Mouse (Mus musculus): ENCODE data around the gene Adh4. TPM values are rescaled to one million over a fixed set of nuclear protein-coding genes. Genes with fewer than 3 reads are reported as not detected.

Adh4 gene
- polyA plus RNA-seq, 2 experiments: not detected

GRCm38 (mm10) chr3:138409585-138409984, 5.7 kb upstream of the Adh4 start:
- ATAC-seq (ENCODE audit: low FRiP score, low read depth) (no peak), DNase-seq (ENCODE audit: low spot score) (no peak)
- 80% methylated on average over 1 of the region's 1 CpGs for WGBS
- Histone ChIP-seq H3K9ac (ENCODE audit: low read depth, low read length, severe bottlenecking) (no peak overlapping the region), H3K36me3 (ENCODE audit: control insufficient read depth, insufficient read depth, low read length) (no peaks in the 10 kb centered on the region), H3K9me3 (ENCODE audit: control insufficient read depth, low read length) (no peaks in the 10 kb centered on the region), H3K4me3 (replicated peaks; ENCODE audit: low read length) (no peak overlapping the region), H3K27ac (replicated peaks; ENCODE audit: low read depth, low read length) (no peak overlapping the region), H3K4me1 (ENCODE audit: control insufficient read depth, insufficient read depth, low read length) (no peaks in the 10 kb centered on the region), H3K27me3 (ENCODE audit: control insufficient read depth, insufficient read depth, low read length) (no peaks in the 10 kb centered on the region), H3K4me2 (replicated peaks; ENCODE audit: low read depth, low read length, severe bottlenecking) (no peak overlapping the region)
- TF ChIP-seq POLR2A (IDR thresholded peaks at IDR 0.05; ENCODE audit: borderline replicate concordance, extremely low read depth, insufficient read depth, insufficient read length): no peak

- Histone ChIP-seq H3K4me3 (replicated peaks; ENCODE audit: low read length) (no peak overlapping the region), H3K4me1 (ENCODE audit: control insufficient read depth, insufficient read depth, low read length) (no peaks in the 10 kb centered on the region), H3K27ac (replicated peaks; ENCODE audit: low read depth, low read length) (no peak overlapping the region), H3K36me3 (ENCODE audit: control insufficient read depth, insufficient read depth, low read length) (no peaks in the 10 kb centered on the region), H3K9ac (ENCODE audit: low read depth, low read length, severe bottlenecking) (no peak overlapping the region), H3K9me3 (ENCODE audit: control insufficient read depth, low read length) (no peaks in the 10 kb centered on the region), H3K4me2 (replicated peaks; ENCODE audit: low read depth, low read length, severe bottlenecking) (no peak overlapping the region), H3K27me3 (ENCODE audit: control insufficient read depth, insufficient read depth, low read length) (no peaks in the 10 kb centered on the region)
- DNase-seq (ENCODE audit: low spot score) (no peak), ATAC-seq (ENCODE audit: low FRiP score, low read depth) (no peak)
- WGBS: 68% methylated on average over 3 of the region's 3 CpGs
- no peak for TF ChIP-seq POLR2A (IDR thresholded peaks at IDR 0.05; ENCODE audit: borderline replicate concordance, extremely low read depth, insufficient read depth, insufficient read length)
Observed at GRCm38 (mm10) chr3:138410211-138410610, 5.1 kb upstream of the Adh4 start.

DNA sequence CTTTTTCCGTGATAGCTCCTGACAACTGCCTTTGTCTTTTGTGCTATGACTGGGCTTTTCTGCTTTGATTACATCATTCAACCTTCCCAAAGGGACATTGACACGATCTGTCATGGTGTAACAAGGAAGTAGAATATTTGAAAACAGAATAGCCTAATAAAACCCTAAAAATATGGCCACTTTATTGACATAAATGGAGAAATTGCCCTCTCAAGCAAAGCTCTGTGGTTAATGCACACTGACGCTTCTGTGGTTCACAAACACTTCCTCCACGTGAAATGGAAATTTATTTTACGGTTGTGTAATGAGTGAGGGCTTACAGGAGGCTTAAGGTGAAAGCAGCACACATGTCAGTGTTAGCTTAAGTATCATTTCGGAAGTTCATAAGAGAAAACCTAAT, 4.1 kb downstream of the Adh4 start:
- no peaks in the 10 kb centered on the region for H3K36me3 ChIP-seq (ENCODE audit: control insufficient read depth, insufficient read depth, low read length)
- no peak overlapping the region for H3K9ac ChIP-seq (ENCODE audit: low read depth, low read length, severe bottlenecking)
- no peaks in the 10 kb centered on the region for H3K27me3 ChIP-seq (ENCODE audit: control insufficient read depth, insufficient read depth, low read length)
- no peaks in the 10 kb centered on the region for H3K4me1 ChIP-seq (ENCODE audit: control insufficient read depth, insufficient read depth, low read length)
- H3K4me2 ChIP-seq (replicated peaks; ENCODE audit: low read depth, low read length, severe bottlenecking): no peak overlapping the region
- ATAC-seq (ENCODE audit: low FRiP score, low read depth) (no peak), DNase-seq (ENCODE audit: low spot score) (no peak)
- TF ChIP-seq POLR2A (IDR thresholded peaks at IDR 0.05; ENCODE audit: borderline replicate concordance, extremely low read depth, insufficient read depth, insufficient read length): no peak
- H3K4me3 ChIP-seq (replicated peaks; ENCODE audit: low read length): no peak overlapping the region
- 35% methylated on average over 6 of the region's 6 CpGs for WGBS
- no peak overlapping the region for H3K27ac ChIP-seq (replicated peaks; ENCODE audit: low read depth, low read length)
- H3K9me3 ChIP-seq (ENCODE audit: control insufficient read depth, low read length): no peaks in the 10 kb centered on the region

DNA sequence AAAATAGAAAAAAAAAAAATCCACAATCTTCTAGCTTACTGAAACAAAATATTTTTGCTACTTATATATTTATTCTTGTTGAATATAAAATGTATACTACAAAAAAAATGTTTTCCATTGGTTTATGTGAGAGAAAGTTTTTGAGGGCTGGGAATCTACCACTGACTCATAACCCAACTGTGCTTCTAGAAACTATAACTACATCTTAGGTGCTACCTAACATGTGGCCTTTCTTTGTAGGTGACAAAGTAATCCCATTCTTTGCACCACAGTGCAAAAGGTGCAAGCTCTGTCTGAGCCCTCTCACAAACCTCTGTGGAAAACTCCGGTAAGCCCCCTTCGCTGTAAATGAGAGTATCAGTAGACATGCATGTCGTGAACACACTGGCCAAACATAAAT, 5.1 kb downstream of the Adh4 start:
- Histone ChIP-seq H3K36me3 (ENCODE audit: control insufficient read depth, insufficient read depth, low read length) (no peaks in the 10 kb centered on the region), H3K9ac (ENCODE audit: low read depth, low read length, severe bottlenecking) (no peak overlapping the region), H3K9me3 (ENCODE audit: control insufficient read depth, low read length) (no peaks in the 10 kb centered on the region), H3K4me1 (ENCODE audit: control insufficient read depth, insufficient read depth, low read length) (no peaks in the 10 kb centered on the region), H3K27me3 (ENCODE audit: control insufficient read depth, insufficient read depth, low read length) (no peaks in the 10 kb centered on the region), H3K4me3 (replicated peaks; ENCODE audit: low read length) (no peak overlapping the region), H3K27ac (replicated peaks; ENCODE audit: low read depth, low read length) (no peak overlapping the region), H3K4me2 (replicated peaks; ENCODE audit: low read depth, low read length, severe bottlenecking) (no peak overlapping the region)
- TF ChIP-seq POLR2A (IDR thresholded peaks at IDR 0.05; ENCODE audit: borderline replicate concordance, extremely low read depth, insufficient read depth, insufficient read length): no peak
- DNase-seq (ENCODE audit: low spot score) (no peak), ATAC-seq (ENCODE audit: low FRiP score, low read depth) (no peak)
- WGBS: 96% methylated on average over 3 of the region's 3 CpGs

DNA sequence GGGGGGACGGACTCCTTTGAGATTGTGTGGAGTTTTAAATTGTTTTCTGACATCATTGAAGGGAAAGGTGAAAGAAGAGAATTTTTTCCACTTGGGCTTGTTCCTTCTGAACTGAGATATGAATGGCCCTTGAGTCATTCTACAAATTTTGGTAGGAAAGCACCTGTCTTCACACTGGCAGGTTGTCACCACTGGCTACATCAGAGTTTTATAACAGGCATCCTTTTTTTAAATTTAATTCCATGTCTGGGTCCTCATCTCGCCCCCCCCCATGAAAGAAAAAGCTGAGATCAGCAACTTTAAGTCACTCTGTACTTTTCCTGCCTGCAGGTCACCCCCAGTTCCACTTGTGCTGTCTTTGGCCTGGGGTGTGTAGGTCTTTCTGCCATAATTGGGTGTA, 8.4 kb downstream of the Adh4 start:
- no peaks in the 10 kb centered on the region for H3K9me3 ChIP-seq (ENCODE audit: control insufficient read depth, low read length)
- H3K4me2 ChIP-seq (replicated peaks; ENCODE audit: low read depth, low read length, severe bottlenecking): no peak overlapping the region
- no peak overlapping the region for H3K9ac ChIP-seq (ENCODE audit: low read depth, low read length, severe bottlenecking)
- H3K4me1 ChIP-seq (ENCODE audit: control insufficient read depth, insufficient read depth, low read length): no peaks in the 10 kb centered on the region
- H3K27me3 ChIP-seq (ENCODE audit: control insufficient read depth, insufficient read depth, low read length): no peaks in the 10 kb centered on the region
- WGBS: 55% methylated on average over 2 of the region's 2 CpGs
- no peak for ATAC-seq (ENCODE audit: low FRiP score, low read depth)
- no peaks in the 10 kb centered on the region for H3K36me3 ChIP-seq (ENCODE audit: control insufficient read depth, insufficient read depth, low read length)
- no peak overlapping the region for H3K4me3 ChIP-seq (replicated peaks; ENCODE audit: low read length)
- DNase-seq (ENCODE audit: low spot score): no peak
- no peak for TF ChIP-seq POLR2A (IDR thresholded peaks at IDR 0.05; ENCODE audit: borderline replicate concordance, extremely low read depth, insufficient read depth, insufficient read length)
- H3K27ac ChIP-seq (replicated peaks; ENCODE audit: low read depth, low read length): no peak overlapping the region

DNA sequence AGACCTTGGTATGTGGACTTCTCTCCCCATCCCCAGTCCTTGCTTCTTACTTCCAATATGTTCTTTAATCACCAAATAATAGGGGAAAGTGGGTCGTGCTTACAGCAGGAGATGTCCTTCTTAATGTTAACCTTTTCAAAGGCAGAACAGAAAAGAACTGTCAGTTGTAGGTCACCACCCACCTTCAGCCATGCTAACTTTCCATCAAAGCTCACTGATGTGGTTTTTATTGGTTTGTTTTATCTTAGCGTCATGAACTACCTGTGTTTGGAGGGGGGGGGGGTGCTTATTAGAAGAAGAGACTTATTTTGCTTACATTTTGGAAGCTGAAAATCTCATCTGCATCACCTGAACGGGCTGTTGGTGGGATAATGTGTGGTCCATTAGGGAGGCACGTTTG, 9.0 kb downstream of the Adh4 start:
- Histone ChIP-seq H3K27me3 (ENCODE audit: control insufficient read depth, insufficient read depth, low read length) (no peaks in the 10 kb centered on the region), H3K4me1 (ENCODE audit: control insufficient read depth, insufficient read depth, low read length) (no peaks in the 10 kb centered on the region), H3K9me3 (ENCODE audit: control insufficient read depth, low read length) (no peaks in the 10 kb centered on the region), H3K4me2 (replicated peaks; ENCODE audit: low read depth, low read length, severe bottlenecking) (no peak overlapping the region), H3K4me3 (replicated peaks; ENCODE audit: low read length) (no peak overlapping the region), H3K9ac (ENCODE audit: low read depth, low read length, severe bottlenecking) (no peak overlapping the region), H3K36me3 (ENCODE audit: control insufficient read depth, insufficient read depth, low read length) (no peaks in the 10 kb centered on the region), H3K27ac (replicated peaks; ENCODE audit: low read depth, low read length) (no peak overlapping the region)
- DNase-seq (ENCODE audit: low spot score) (no peak), ATAC-seq (ENCODE audit: low FRiP score, low read depth) (no peak)
- no peak for TF ChIP-seq POLR2A (IDR thresholded peaks at IDR 0.05; ENCODE audit: borderline replicate concordance, extremely low read depth, insufficient read depth, insufficient read length)
- WGBS: 50% methylated on average over 4 of the region's 4 CpGs
